Mouse (Mus musculus): ENCODE results near the gene Dgkq. TPM values are rescaled to one million over a fixed set of nuclear protein-coding genes. Genes with fewer than 3 reads are reported as not detected.

The Dgkq gene
- total RNA-seq, 2 experiments from 2014 or later = 58.9 to 59.7 TPM

DNA sequence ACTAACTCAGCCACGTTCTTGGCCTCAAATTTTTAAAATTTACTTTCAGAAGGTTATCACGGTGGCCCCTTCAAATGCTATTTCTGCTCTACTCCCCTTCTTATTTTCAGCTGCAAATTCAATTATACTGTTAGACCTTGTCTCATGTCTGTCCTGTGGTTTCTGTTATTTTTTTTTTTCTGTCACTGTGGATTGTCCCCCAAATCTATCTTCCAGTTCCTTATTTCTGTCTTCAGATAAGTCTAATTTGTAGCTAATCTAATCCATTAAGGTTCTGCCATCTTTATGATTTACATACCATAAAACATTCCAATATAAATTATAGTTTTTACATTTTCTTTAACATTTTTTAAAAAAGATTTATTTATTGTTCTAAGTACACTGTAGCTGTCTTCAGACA lies 2.1 kb downstream of the Dgkq start:
- intact Hi-C loops (cut with DNase I) = loop anchor here (5.0 to 10.0 kb wide), 2 partner anchors 235 to 533 kb away; partner anchors contain the start of genes Atp5k, Ccdc18 and Tmed5
- no peak overlapping the region for H3K4me3 ChIP-seq
- H3K27ac ChIP-seq = no peak overlapping the region
- TF ChIP-seq CTCF (IDR thresholded peaks at IDR 0.05) = peak; percentile 12; the same call in 1 of the 2 replicates
- no peak for DNase-seq (ENCODE audit: extremely low spot score in 1 of 2, low spot score in 2 of 2)

DNA sequence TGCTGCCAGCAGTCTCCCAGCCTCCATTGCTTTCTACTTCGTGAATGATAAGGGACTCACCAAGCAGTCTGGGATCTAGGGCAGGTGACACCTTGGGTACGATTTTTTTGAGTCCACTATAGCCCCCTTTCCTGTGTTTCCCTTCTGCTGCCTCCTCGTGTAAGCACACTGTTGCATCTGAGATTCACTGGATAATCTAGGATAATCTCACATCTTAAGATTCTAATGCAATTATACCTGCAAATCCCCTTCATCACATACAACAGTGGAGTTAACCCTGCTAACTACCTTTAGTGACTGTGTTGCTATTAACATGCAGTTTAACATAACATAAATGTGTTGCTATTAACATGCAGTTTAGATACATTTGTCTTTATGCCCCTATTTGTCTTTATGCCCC lies 4.4 kb downstream of the Dgkq start:
- TF ChIP-seq CTCF (IDR thresholded peaks at IDR 0.05) = no peak
- no peak overlapping the region for H3K27ac ChIP-seq
- intact Hi-C loops (cut with DNase I) = loop anchor here (5.0 to 10.0 kb wide), 2 partner anchors 233 to 530 kb away; partner anchors contain the start of genes Atp5k, Ccdc18 and Tmed5

DNA sequence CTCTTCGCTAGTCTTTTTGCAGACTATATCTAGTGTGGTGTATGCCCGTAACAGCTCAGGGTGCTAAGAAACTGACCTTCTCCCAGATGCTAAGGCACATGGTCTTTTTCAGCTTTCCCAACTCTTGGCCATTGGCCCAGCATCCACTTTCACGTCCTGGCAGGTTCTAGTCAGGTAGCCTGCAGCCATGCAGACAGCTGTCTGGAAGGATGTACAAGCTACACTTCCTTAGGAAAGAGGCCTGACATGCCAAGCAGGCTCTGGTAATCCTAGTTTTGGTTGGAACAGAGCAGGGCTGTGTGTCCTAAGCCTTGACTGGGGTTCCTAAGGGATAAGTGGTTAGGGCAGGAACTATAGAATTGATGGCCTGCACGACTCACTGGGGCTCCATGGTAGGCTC lies 6.7 kb downstream of the Dgkq start:
- H3K4me3 ChIP-seq = no peak overlapping the region
- no peak overlapping the region for H3K27ac ChIP-seq
- no peak for TF ChIP-seq CTCF (IDR thresholded peaks at IDR 0.05)
- intact Hi-C loops (cut with DNase I) = loop anchor here (10.0 kb wide), 1 partner anchor 528 kb away; the partner anchor contains the start of genes Ccdc18 and Tmed5
- no peak for DNase-seq (ENCODE audit: extremely low spot score in 1 of 2, low spot score in 2 of 2)

More for the DNA sequence above, 4.4 kb downstream of the Dgkq start:
- H3K4me3 ChIP-seq = no peak overlapping the region
- no peak for DNase-seq (ENCODE audit: extremely low spot score in 1 of 2, low spot score in 2 of 2)

DNA sequence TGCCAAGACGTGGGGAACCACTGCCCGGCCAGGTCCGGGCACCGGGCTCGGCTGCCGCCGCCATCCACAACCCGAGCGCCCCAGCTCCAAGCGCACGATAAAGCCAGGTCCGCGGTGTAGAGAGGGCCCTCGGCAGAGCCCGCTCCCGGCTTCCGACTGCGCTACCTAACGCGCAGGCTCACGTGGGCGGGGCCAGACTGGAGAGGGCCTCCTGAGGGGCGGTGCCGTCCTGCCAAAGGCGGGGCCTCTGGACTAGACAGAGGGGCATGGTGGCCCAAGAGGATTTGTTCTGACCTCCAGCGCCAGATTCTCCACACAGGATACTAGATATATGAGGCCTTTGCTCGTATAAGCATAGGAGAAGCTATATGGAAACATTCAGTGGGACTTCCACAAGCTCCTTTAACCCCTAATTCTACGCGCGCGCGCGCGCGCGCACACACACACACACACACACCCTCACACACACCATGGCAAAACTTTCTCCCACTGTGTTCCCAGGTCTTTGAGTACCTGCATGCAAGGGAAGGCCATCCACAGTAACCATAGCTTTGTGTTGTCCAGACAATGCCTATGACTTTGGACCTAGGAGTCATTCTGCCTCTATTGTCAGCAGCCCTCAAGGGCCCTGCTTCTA lies 8.7 kb downstream of the Dgkq start:
- H3K4me3 ChIP-seq = peak overlapping the region; percentile 82
- peak; percentile 90 to 93 for DNase-seq (ENCODE audit: extremely low spot score in 1 of 2, low spot score in 2 of 2)
- intact Hi-C loops (cut with DNase I) = loop anchor here (10.0 kb wide), 1 partner anchor 526 kb away; the partner anchor contains the start of genes Ccdc18 and Tmed5

DNA sequence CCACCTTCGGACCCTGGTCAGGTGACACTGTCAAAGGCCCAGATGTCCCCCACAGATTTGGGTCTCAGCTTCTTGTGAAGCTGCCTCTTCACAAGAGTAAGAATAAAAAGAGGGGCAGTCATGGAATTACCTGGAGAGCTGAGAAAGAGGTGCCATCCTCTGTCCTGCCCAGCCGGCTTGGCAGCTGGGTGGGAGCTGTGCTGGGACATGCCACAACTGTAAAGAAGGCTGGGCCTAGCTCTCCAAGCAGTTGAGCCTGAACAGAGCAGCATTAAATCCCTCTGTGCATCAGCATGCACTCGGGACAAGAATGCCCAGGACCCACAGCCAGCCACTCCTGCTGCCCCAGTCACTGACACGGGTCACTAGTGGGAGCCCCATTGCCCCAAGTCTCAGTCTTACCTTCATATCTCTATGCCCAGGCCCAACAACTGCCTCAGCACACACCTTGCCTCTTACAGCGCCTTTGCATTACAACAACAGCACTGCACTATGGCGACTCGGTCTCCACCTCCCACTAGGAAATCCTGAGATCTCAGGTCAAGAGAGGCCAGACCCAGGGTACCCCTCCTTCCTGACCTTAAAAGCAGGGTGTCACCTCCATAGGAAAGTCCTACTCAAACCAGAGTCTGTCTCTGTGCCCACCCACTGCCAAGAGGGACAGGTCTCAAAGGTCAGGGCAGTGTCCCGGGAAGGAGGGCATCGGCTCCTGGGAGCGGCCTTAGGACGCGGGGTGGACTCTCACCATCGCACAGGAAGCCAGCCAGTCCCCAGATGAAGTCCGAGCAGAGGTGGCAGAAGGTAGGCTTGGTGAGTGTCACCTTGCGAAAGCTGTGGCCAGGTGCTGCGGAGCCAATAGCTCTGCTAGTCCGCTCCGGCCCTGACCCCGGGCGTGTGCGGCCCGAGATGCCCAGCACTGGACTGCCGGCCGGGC lies 9.5 kb downstream of the Dgkq start, which contains the start of gene Idua:
TSS of gene Idua (plus strand) at position 634 of the 934 bp plus-strand sequence.
- intact Hi-C loops (cut with DNase I) = loop anchor here (10.0 kb wide), 2 partner anchors 525 to 1445 kb away; partner anchors contain the start of genes Ccdc18, Gtpbp6 and Tmed5
- peak within 1 kb of the TSS; percentile 82 for H3K4me3 ChIP-seq
- H3K27ac ChIP-seq = peak within 1 kb of the TSS; percentile 88
- no peak for TF ChIP-seq CTCF (IDR thresholded peaks at IDR 0.05)
- DNase-seq (ENCODE audit: extremely low spot score in 1 of 2, low spot score in 2 of 2) = no peak

More for the DNA sequence above, 8.7 kb downstream of the Dgkq start:
- no peak for TF ChIP-seq CTCF (IDR thresholded peaks at IDR 0.05)
- peak overlapping the region; percentile 88 for H3K27ac ChIP-seq

DNA sequence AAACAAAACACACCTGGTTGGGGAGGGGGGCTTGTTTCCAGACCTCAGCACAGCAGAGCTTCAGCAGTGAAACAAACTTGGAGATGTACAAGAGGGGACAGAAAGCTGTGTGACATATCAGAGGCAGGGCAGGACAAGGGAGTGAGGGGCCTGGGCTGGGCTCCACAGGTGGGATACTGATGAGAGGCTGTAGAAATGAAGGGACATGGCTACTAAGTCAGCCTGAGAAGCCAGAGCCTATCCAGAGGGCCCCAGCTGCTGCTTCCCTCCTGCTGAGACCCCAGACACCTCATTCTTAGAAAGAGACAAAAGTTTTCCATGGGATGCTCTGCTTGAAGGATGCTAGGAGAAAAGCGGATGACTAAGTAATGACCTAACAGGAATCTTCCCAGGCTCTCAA lies 10.9 kb downstream of the Dgkq start:
- H3K4me3 ChIP-seq = no peak overlapping the region
- H3K27ac ChIP-seq = no peak overlapping the region
- no peak for DNase-seq (ENCODE audit: extremely low spot score in 1 of 2, low spot score in 2 of 2)
- no peak for TF ChIP-seq CTCF (IDR thresholded peaks at IDR 0.05)
- intact Hi-C loops (cut with DNase I) = loop anchor here (10.0 kb wide), 1 partner anchor 1446 kb away; the partner anchor contains the start of gene Gtpbp6

DNA sequence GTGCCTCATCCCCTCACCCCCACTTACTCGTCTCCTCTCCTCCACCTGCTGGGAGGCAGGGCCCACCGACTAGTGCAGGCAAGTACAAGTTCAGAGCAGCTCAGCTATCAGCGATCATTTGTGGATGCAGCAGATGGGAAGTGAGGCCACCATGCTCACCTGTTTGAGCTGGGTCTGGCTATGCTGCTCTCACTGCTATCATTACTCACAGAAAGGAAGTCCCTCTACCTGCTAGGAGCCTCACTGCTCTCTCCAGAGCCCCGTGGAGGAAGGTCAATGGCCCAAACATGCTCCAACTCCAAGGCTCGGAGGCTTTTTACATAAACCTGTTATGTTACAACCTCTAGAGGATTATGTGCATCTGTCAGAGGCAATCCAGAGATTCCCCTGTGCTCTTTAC lies 12.1 kb downstream of the Dgkq start:
- intact Hi-C loops (cut with DNase I) = loop anchor here (10.0 kb wide), 1 partner anchor 1447 kb away; the partner anchor contains the start of gene Gtpbp6
- DNase-seq (ENCODE audit: extremely low spot score in 1 of 2, low spot score in 2 of 2) = no peak
- no peak for TF ChIP-seq CTCF (IDR thresholded peaks at IDR 0.05)
- Histone ChIP-seq H3K4me3 (no peak overlapping the region), H3K27ac (no peak overlapping the region)

DNA sequence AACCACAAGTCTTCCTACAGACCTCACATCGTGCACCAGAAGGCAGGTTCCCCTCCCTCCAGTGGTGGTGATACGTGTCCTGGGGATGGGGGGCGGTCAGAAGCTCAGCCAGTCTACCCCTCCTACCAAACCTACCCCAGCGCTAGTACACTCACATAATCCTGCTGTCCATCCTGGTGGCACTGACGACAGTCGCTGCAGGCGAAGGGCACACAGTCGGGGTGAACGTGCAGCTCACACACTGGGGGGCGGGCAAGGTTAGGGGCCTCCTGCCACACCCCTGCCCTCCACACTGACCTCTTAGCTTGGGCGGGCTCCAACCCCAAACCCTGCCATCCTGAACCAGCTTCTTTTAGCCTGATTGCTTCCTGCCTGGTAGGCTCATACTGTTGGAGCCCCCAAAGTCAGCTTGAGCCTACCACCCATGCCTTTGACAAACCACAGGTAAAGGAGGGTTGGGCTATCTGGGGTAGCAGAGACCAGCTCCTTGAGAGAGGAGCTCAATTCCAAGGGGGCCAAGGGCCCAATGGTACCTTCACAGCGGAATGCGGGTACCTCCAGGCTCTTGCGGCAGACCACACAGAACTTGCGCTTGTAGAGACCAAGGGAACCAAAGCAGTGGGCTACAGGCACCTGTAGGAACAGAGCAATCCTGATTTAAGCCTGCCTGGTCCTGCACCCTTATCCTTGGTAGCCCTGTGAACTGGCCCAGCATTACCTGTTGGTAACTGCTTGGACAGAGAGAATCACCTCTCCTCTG lies 13.4 kb downstream of the Dgkq start:
- no peak for DNase-seq (ENCODE audit: extremely low spot score in 1 of 2, low spot score in 2 of 2)
- Histone ChIP-seq H3K4me3 (no peak overlapping the region), H3K27ac (no peak overlapping the region)
- no peak for TF ChIP-seq CTCF (IDR thresholded peaks at IDR 0.05)
- intact Hi-C loops (cut with DNase I) = loop anchor here (10.0 kb wide), 1 partner anchor 1449 kb away; the partner anchor contains the start of gene Gtpbp6

DNA sequence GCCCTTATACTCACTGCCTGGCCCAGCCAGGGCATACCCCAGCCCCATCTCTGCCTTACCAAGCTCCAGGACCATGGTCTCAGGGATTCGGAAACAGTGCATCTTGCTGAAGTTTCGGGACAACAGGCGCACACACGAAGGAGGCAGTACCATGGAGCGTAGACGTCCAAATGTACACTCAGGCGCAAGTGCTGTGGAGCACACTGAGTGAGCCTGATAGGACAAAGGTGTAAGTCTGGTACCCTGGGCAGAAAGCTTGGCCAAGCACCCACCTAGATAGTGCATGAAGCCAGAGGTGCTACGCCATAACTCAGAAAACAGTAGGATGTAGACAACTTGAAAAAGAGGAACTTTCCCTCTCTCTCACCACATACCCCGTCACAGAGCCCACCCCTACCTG lies 14.1 kb downstream of the Dgkq start:
- Histone ChIP-seq H3K4me3 (no peak overlapping the region), H3K27ac (no peak overlapping the region)
- no peak for DNase-seq (ENCODE audit: extremely low spot score in 1 of 2, low spot score in 2 of 2)
- no peak for TF ChIP-seq CTCF (IDR thresholded peaks at IDR 0.05)
- intact Hi-C loops (cut with DNase I) = loop anchor here (10.0 kb wide), 1 partner anchor 1449 kb away; the partner anchor contains the start of gene Gtpbp6

DNA sequence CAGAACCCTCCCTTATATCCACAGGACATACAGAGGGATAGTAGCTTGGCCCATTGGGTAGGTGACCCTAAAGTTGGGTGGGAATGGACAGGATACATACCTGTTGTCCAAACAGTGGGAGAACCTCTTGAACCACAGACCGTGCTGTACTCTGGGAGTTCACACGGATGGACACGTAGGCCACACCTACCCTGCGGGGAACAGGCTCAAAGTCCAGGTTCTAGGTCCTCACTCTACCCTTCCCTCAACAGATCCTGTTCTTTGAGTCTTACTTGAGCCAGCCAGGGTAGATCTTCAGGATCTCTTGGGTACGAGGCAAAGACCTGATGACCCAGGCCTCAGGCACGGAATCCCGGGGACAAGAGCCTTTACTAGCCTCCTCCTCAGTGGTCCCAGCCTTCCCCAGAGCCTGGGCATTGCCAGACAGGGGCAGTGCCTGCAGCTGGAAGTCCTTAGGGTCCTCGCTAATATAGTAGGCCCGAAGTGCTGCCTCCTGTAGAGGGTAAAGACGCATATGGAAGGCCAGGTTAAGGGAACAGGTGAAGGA lies 15.0 kb downstream of the Dgkq start:
- TF ChIP-seq CTCF (IDR thresholded peaks at IDR 0.05) = no peak
- DNase-seq (ENCODE audit: extremely low spot score in 1 of 2, low spot score in 2 of 2) = no peak
- Histone ChIP-seq H3K4me3 (no peak overlapping the region), H3K27ac (no peak overlapping the region)
- intact Hi-C loops (cut with DNase I) = loop anchor here (5.0 to 10.0 kb wide), 2 partner anchors 227 to 1450 kb away; partner anchors contain the start of gene Gtpbp6
